Comparison of ENCODE assay signal across 22 mouse cellular contexts in genomic region chr14:25746371-25746770, GRCm38 (mm10). TPM values are rescaled to one million over a fixed set of nuclear protein-coding genes. Genes with fewer than 3 reads are reported as not detected.
DNase-seq lines count a peak whose midpoint lies in the region; ATAC-seq and TF ChIP-seq lines count a peak whose summit lies in the region.
"Had no signal": no experiment of that assay in that cellular context is flagged by ENCODE, and none has a peak within 500 bp of the region (broad histone marks: within the 10 kb centered on the region; RNA-seq: fewer than 3 reads in every experiment).

No protein-coding gene starts in this region.

- peaks cover 11% of the 10 kb centered on the region; the same call in 1 of the 2 replicates for H3K36me3 ChIP-seq in heart, embryonic 15.5 days
- H3K36me3 ChIP-seq in heart, embryonic 12.5 days = peaks cover 31% of the 10 kb centered on the region
- H3K36me3 ChIP-seq in megakaryocyte, embryonic 14.5 days (replicated peaks; ENCODE audit: low read length) = no peaks in the 10 kb centered on the region
- peaks cover 37% of the 10 kb centered on the region for H3K36me3 ChIP-seq in myocyte (ENCODE audit: control insufficient read depth, insufficient read depth)
- H3K36me3 ChIP-seq: forebrain, embryonic 15.5 days; liver, embryonic 15.5 days; midbrain, embryonic 13.5 days had no signal

- H3K27me3 ChIP-seq in heart, embryonic 15.5 days = no peaks in the 10 kb centered on the region
- H3K27me3 ChIP-seq in heart, embryonic 12.5 days (replicated peaks) = no peaks in the 10 kb centered on the region
- H3K27me3 ChIP-seq in megakaryocyte, embryonic 14.5 days (replicated peaks) = peaks cover 94% of the 10 kb centered on the region
- no peaks in the 10 kb centered on the region for H3K27me3 ChIP-seq in myocyte (ENCODE audit: control insufficient read depth, insufficient read depth, insufficient read length)
- H3K27me3 ChIP-seq: forebrain, embryonic 15.5 days; liver, embryonic 15.5 days; midbrain, embryonic 13.5 days; neural tube, embryonic 12.5 days had no signal

- peak; percentile 21 for TF ChIP-seq POLR2A in myocyte (IDR thresholded peaks at IDR 0.05; ENCODE audit: insufficient read length, low read depth)

- peak overlapping the region; percentile 69; the same call in 1 of the 2 replicates for H3K27ac ChIP-seq in heart, embryonic 15.5 days
- H3K27ac ChIP-seq in heart, embryonic 12.5 days (ENCODE audit: poor library complexity, severe bottlenecking) = no peak overlapping the region
- H3K27ac ChIP-seq: forebrain, embryonic 15.5 days; hindbrain, embryonic 14.5 days; midbrain, embryonic 13.5 days; neural tube, embryonic 12.5 days had no signal

- peak; percentile 10 for DNase-seq in gastrocnemius, postnatal 10 days
- no peak for DNase-seq in gastrocnemius, postnatal 36 days
- no peak for DNase-seq in thymus, postnatal 25 days
- DNase-seq: cerebellum, adult 9-10 months; gastrocnemius, postnatal 14 days; kidney, adult 8-10 months; kidney, postnatal 14 days; layer of hippocampus, postnatal 36 days; right cerebral cortex, postnatal 14 days had no signal

- no peak overlapping the region for H3K9ac ChIP-seq in heart, embryonic 15.5 days
- no peak overlapping the region for H3K9ac ChIP-seq in heart, embryonic 12.5 days
- H3K9ac ChIP-seq: forebrain, embryonic 15.5 days; hindbrain, embryonic 14.5 days; liver, embryonic 15.5 days; midbrain, embryonic 13.5 days; neural tube, embryonic 12.5 days had no signal

- H3ac ChIP-seq in myocyte (ENCODE audit: control insufficient read depth, insufficient read length) = no peak overlapping the region

- H3K4me1 ChIP-seq in heart, embryonic 15.5 days (replicated peaks) = peaks cover 79% of the 10 kb centered on the region
- H3K4me1 ChIP-seq in heart, embryonic 12.5 days (replicated peaks) = peaks cover 78% of the 10 kb centered on the region
- H3K4me1 ChIP-seq in megakaryocyte, embryonic 14.5 days = peaks cover 27% of the 10 kb centered on the region
- H3K4me1 ChIP-seq: forebrain, embryonic 15.5 days; midbrain, embryonic 13.5 days; neural tube, embryonic 12.5 days had no signal

- 83% methylated on average over 6 of the region's 6 CpGs for WGBS in heart, embryonic 15.5 days
- 82% methylated on average over 6 of the region's 6 CpGs for WGBS in heart, embryonic 12.5 days

- peaks cover 51% of the 10 kb centered on the region for H3K79me2 ChIP-seq in myocyte (ENCODE audit: control insufficient read depth, insufficient read depth)

- no peak for ATAC-seq in heart, embryonic 15.5 days (replicated peaks; ENCODE audit: insufficient number of reproducible peaks, insufficient read depth, low FRiP score, low read depth)
- ATAC-seq in heart, embryonic 12.5 days (ENCODE audit: insufficient number of reproducible peaks, low FRiP score) = no peak
- ATAC-seq in megakaryocyte, adult 5-6 weeks (ENCODE audit: poor library complexity, severe bottlenecking) = no peak
- ATAC-seq: CD4-positive, CD25-positive, alpha-beta regulatory T cell, adult 4 months; forebrain, embryonic 15.5 days; inflammation-experienced regulatory T-cells, adult 6 months; lung, postnatal 0 days; midbrain, embryonic 13.5 days had no signal

- no peaks in the 10 kb centered on the region for H3K9me3 ChIP-seq in heart, embryonic 15.5 days (replicated peaks)
- no peaks in the 10 kb centered on the region for H3K9me3 ChIP-seq in heart, embryonic 12.5 days (replicated peaks)
- peaks cover 3% of the 10 kb centered on the region; the same call in 1 of the 2 replicates for H3K9me3 ChIP-seq in megakaryocyte, embryonic 14.5 days
- H3K9me3 ChIP-seq: forebrain, embryonic 15.5 days; liver, embryonic 15.5 days; midbrain, embryonic 13.5 days; neural tube, embryonic 12.5 days had no signal

- intact Hi-C loops in gastrocnemius, postnatal 36 days (cut with DNase I) = loop anchor here (2.0 kb wide), 1 partner anchor 54 kb away; no protein-coding TSS in a partner anchor

- H3K4me3 ChIP-seq in heart, embryonic 15.5 days = no peak overlapping the region
- no peak overlapping the region for H3K4me3 ChIP-seq in heart, embryonic 12.5 days
- H3K4me3 ChIP-seq in megakaryocyte, embryonic 14.5 days (replicated peaks) = peak overlapping the region; percentile 31
- no peak overlapping the region for H3K4me3 ChIP-seq in myocyte
- H3K4me3 ChIP-seq: forebrain, embryonic 15.5 days; liver, embryonic 15.5 days; midbrain, embryonic 13.5 days; neural tube, embryonic 12.5 days had no signal

- H3K4me2 ChIP-seq in heart, embryonic 15.5 days = no peak overlapping the region
- no peak overlapping the region for H3K4me2 ChIP-seq in heart, embryonic 12.5 days
- H3K4me2 ChIP-seq in myocyte (ENCODE audit: low read depth) = no peak overlapping the region
- H3K4me2 ChIP-seq: forebrain, embryonic 15.5 days; hindbrain, embryonic 14.5 days; liver, embryonic 15.5 days; midbrain, embryonic 13.5 days; neural tube, embryonic 12.5 days had no signal

TF ChIP-seq in myocyte, 11 proteins besides CTCF, POLR2A, EP300 and RAD21:
- TF ChIP-seq TCF3 (IDR thresholded peaks at IDR 0.05; ENCODE audit: insufficient read length, low read depth) (no peak), MYOG (IDR thresholded peaks at IDR 0.05; ENCODE audit: control insufficient read depth in 1 of 3, insufficient read depth in 1 of 3, insufficient read length in 2 of 3, low read depth in 2 of 3) (no peak), POLR2AphosphoS2 (IDR thresholded peaks at IDR 0.05; ENCODE audit: insufficient read length, low read depth) (peak; percentile 59), CEBPB (IDR thresholded peaks at IDR 0.05; ENCODE audit: insufficient read depth, poor library complexity, severe bottlenecking) (no peak)
TF ChIP-seq in myocyte: peak in this region for 1.

RNA-seq across cellular contexts. Expression of gene Zcchc24, which starts 22.5 kb away (rescaled TPM):
- 10 to 100 TPM; 65.9 to 66.6 TPM for total RNA-seq in gastrocnemius, postnatal 10 days (2021)
- 10 to 100 TPM; 38.4 to 49.4 TPM for total RNA-seq in gastrocnemius, postnatal 36 days (2021)
- 22.4 and 26.8 TPM in 2 replicates for polyA plus RNA-seq in heart, embryonic 15.5 days (2015; fragmentation: Nextera tagmentation; extraction: Ambion mirVana)
- 30.4 and 31.9 TPM in 2 replicates for polyA plus RNA-seq in heart, embryonic 12.5 days (2016; fragmentation: Nextera tagmentation; extraction: Ambion mirVana)
- 0.96 and 1.7 TPM in 2 replicates for polyA plus RNA-seq in megakaryocyte, embryonic 14.5 days (2012; ENCODE audit: insufficient read depth, low replicate concordance)
- total RNA-seq in megakaryocyte, adult 5-6 weeks (2015) = 33.6 and 37.0 TPM in 2 replicates
- total RNA-seq in megakaryocyte, adult 5-6 weeks (2017) = 23.2 and 24.1 TPM in 2 replicates
- 86.2 TPM for polyA plus RNA-seq in myocyte (2012; fragmentation: generic; extraction: Trizol)

RNA-seq across cellular contexts. Expression of gene Ppif, which starts 52.4 kb away (rescaled TPM):
- total RNA-seq in gastrocnemius, postnatal 10 days (2021) = 10 to 100 TPM; 35.7 to 39.2 TPM
- total RNA-seq in gastrocnemius, postnatal 36 days (2021) = 10 to 100 TPM; 31.8 to 36.5 TPM
- polyA plus RNA-seq in heart, embryonic 15.5 days (2015; fragmentation: Nextera tagmentation; extraction: Ambion mirVana) = 102 and 108 TPM in 2 replicates
- polyA plus RNA-seq in heart, embryonic 12.5 days (2016; fragmentation: Nextera tagmentation; extraction: Ambion mirVana) = 101 and 104 TPM in 2 replicates
- 237 and 451 TPM in 2 replicates for polyA plus RNA-seq in megakaryocyte, embryonic 14.5 days (2012; ENCODE audit: insufficient read depth, low replicate concordance)
- total RNA-seq in megakaryocyte, adult 5-6 weeks (2015) = 27.5 and 30.6 TPM in 2 replicates
- total RNA-seq in megakaryocyte, adult 5-6 weeks (2017) = 6.1 and 9.3 TPM in 2 replicates
- 14.1 TPM for polyA plus RNA-seq in myocyte (2012; fragmentation: generic; extraction: Trizol)
